Mouse (Mus musculus) ovary, adult 2 months (tissue): ENCODE results near the gene P3h3. TPM values are rescaled to one million over a fixed set of nuclear protein-coding genes. Genes with fewer than 3 reads are reported as not detected.

Experiments
- polyA plus RNA-seq: library from polyadenylated mRNA; depleted of rRNA; stranded (reverse); fragments of >200 nt; gene quantifications from 2 replicates; pipeline ENCODE4 v1.2.3, GENCODE M21; 2012; rRNA removed

P3h3 gene
- 99.7 and 118 TPM in 2 replicates for polyA plus RNA-seq

DNA sequence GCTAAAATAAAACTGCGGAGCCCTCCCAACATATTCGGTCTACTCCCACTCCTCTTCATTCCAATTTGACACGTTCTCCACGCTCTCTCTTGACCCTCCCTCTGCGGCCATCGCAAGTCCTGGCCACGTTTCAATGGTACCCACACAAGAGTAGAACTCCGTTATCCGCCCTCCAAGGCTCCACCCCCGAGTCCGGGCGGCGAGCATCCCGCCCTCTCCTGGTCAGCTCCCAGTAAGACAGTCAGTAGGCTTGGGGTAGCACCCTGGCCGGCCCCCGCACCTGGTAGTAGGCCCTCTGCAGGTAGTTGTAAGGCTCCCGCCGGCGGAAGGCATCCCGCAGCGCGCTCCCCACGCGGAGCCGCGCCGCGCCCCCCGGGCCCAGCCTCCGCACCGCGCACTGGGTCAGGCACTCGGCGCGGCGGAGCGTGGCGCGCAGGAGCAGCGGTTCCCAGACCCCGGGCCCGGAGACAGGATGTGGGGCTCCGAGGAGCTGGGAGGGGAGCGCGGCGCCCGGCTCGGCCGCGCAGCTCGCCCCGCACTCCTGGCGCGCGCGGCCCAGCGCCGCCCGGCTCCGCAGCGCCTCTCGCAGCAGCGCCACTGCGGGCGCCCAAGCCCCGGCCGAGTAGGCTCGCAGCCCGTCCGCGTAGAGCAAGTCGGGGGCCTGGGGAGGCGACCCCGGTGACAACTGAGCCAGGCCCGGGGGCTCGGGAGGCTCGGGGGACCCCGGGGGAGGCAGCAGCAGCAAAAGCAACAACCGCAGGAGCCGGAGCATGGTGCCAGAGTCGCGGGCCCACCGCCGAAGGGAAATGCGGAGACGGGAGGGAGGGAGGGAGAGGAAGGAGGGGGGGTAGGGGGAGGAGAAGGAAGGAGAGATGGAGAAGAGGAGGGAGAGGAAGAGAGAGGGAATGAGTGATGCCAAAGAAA is at the start of gene P3h3:
P3h3 (minus strand) TSS at position 837 of the 924 bp plus-strand sequence.

DNA sequence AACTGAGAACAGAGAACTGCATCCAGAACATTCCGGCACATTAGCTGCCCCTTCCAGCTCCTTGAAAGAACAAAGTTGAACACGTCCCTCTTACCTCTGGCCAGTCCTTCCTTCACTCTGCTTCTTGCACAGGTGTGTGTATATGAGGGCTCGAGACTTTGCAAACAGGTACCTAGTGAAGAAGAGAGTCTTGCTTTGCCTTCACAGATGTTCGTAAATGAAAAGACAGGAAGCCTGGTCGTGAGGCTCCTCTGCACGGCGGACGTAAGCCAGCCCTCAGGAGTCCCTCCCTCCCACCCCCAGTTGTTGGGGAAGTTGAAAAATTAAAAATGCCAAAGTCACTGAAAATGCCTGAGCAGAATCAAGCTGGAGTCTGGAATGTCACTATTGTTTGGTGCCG is 30.4 kb upstream of the P3h3 start, which contains the start of gene Cd4:
Cd4 (minus strand) TSS at position 236 of the 400 bp plus-strand sequence.

DNA sequence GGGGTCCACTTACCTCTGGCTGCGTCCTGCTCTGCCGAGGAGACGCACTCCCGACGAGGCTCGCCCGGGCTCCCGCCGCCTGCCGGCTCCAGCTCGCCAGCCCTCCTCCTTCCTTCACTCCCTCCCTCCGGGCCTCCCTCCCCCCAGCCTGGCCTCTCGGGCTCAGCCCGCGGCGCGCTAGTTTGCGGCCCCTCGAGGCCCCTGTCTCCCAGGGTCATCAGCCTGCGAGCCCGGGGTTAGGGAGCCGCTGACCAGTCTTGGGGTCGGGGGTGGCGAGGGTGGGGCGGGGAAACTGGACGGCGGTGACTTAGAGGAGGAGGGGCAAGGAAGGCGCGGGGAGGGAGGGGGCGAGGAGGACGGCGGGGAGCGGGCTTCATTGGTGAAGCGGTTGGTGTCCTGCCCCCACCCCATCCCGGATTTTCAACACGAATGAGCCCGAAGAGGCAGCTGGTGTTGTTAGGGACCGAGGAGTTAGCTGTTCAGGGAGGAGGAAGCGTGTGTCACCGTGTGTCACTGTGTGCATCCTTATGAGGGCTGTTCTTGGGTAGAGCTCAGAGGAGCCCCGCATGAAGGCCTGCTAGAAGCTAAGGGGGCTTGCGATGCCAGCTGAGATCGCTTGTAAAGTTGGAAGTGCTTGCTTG is 6.2 kb upstream of the P3h3 start, which contains the start of gene Gpr162:
Gpr162 (minus strand) TSS at position 326 of the 641 bp plus-strand sequence.

GRCm38 (mm10) chr6:124840241-124841167 is 17.0 kb downstream of the P3h3 start, which contains the start of gene Gnb3:
TSS of gene Gnb3 (minus strand) at chr6:124840275.

DNA sequence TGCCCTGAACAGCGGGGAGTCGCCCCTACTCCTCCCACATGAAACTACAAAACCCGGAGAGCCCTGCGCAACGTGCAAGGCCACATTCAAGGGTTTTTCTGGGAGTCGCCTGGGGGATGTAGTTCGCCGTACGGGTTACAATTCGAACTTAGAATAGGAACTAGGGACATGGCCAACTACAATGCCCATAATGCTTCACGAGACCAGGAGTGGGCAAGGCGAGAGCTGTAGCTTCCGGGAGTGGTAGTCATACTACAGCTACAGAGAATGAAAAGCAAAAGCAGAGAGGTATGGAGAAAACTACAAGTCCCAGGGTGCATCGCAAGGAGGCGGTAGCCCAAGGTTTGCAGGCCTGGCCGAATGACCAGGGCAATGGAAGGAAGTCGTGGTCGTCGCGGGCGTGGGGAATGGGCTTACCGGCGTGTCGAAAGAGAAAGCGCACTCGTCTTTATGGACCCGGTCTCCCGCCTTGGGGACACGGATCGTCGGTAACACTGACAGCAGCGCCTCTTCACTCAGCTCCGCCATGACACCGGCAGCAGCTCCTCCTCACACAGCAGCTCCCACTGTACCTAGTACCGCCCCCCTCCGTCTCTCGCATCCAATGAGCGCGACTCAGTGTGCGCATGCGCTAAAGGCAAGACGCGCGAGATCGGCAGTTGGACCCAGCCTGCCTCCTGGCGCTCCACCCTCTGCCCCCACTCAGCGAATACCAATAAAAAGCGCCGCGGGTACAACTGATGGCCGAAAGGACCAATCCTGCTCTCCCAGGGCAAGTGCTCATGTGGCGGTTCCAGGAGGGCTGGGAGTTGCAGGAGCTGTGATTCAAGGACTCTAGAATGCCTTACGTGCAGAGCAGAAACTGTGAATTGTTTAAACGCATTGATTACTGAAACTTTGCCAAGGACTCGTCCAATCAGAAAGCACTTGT is 28.4 kb downstream of the P3h3 start, which contains the start of the genes Usp5 and Cdca3:
Usp5 (minus strand) TSS at position 617 of the 931 bp plus-strand sequence.
Cdca3 (plus strand) TSS at position 680 of the 931 bp plus-strand sequence.

GRCm38 (mm10) chr6:124813933-124814332 is 43.6 kb downstream of the P3h3 start, which contains the start of gene Tpi1:
TSS of gene Tpi1 (minus strand) at chr6:124814296.

GRCm38 (mm10) chr6:124808358-124809012 is 49.1 kb downstream of the P3h3 start, which contains the start of gene Spsb2:
TSS of gene Spsb2 (plus strand) at chr6:124808661.

Other genes with a start within 250 kb of the P3h3 start
- 0.09 and 0.21 TPM in 2 replicates for gene C1s2, start 221.7 kb downstream of the P3h3 start, polyA plus RNA-seq
- gene Lpcat3, start 194.7 kb downstream of the P3h3 start, polyA plus RNA-seq, result 174 and 229 TPM in 2 replicates
- gene Emg1, start 145.6 kb downstream of the P3h3 start, polyA plus RNA-seq, result 43.9 and 53.5 TPM in 2 replicates
- gene Phb2, start 145.4 kb downstream of the P3h3 start, polyA plus RNA-seq, result 133 and 151 TPM in 2 replicates
- gene Ptpn6, start 119.0 kb downstream of the P3h3 start, polyA plus RNA-seq, result 15.2 and 17.3 TPM in 2 replicates
- 266 and 371 TPM in 2 replicates for gene Grcc10, start 116.4 kb downstream of the P3h3 start, polyA plus RNA-seq
- gene Gm45234, start 101.7 kb downstream of the P3h3 start, polyA plus RNA-seq, result not detected in 2 replicates
- gene Atn1, start 101.2 kb downstream of the P3h3 start, polyA plus RNA-seq, result 44.9 and 59.9 TPM in 2 replicates
- 10.6 and 11.5 TPM in 2 replicates for gene Eno2, start 88.1 kb downstream of the P3h3 start, polyA plus RNA-seq
- 9.0 and 11.7 TPM in 2 replicates for gene Lrrc23, start 78.0 kb downstream of the P3h3 start, polyA plus RNA-seq
- 27.7 and 31.4 TPM in 2 replicates for gene Spsb2, start 49.1 kb downstream of the P3h3 start, polyA plus RNA-seq
- gene Tpi1, start 43.5 kb downstream of the P3h3 start, polyA plus RNA-seq, result 353 and 433 TPM in 2 replicates
- 120 TPM in 2 replicates for gene Usp5, start 28.3 kb downstream of the P3h3 start, polyA plus RNA-seq
- gene Cdca3, start 28.2 kb downstream of the P3h3 start, polyA plus RNA-seq, result 20.9 and 42.3 TPM in 2 replicates
- gene Gnb3, start 17.5 kb downstream of the P3h3 start, polyA plus RNA-seq, result 0.98 and 1.0 TPM in 2 replicates
- gene Gpr162, start 6.2 kb upstream of the P3h3 start, polyA plus RNA-seq, result 3.2 and 3.4 TPM in 2 replicates
- gene Cd4, start 30.5 kb upstream of the P3h3 start, polyA plus RNA-seq, result 1.4 and 1.6 TPM in 2 replicates
- 8.3 and 8.4 TPM in 2 replicates for gene Lag3, start 54.0 kb upstream of the P3h3 start, polyA plus RNA-seq
- 2,014 and 3,023 TPM in 2 replicates for gene Ptms, start 62.4 kb upstream of the P3h3 start, polyA plus RNA-seq
- gene Mlf2, start 73.6 kb upstream of the P3h3 start, polyA plus RNA-seq, result 367 and 376 TPM in 2 replicates
- gene Cops7a, start 107.8 kb upstream of the P3h3 start, polyA plus RNA-seq, result 232 and 278 TPM in 2 replicates
- 5.2 and 10.1 TPM in 2 replicates for gene Pianp, start 138.9 kb upstream of the P3h3 start, polyA plus RNA-seq
- gene Zfp384, start 151.4 kb upstream of the P3h3 start, polyA plus RNA-seq, result 70.1 and 85.2 TPM in 2 replicates
- 48.6 and 50.5 TPM in 2 replicates for gene Ing4, start 182.0 kb upstream of the P3h3 start, polyA plus RNA-seq
- gene Acrbp, start 191.9 kb upstream of the P3h3 start, polyA plus RNA-seq, result 18.8 and 27.3 TPM in 2 replicates
- gene Lpar5, start 210.2 kb upstream of the P3h3 start, polyA plus RNA-seq, result 5.5 and 5.9 TPM in 2 replicates
- 118 and 161 TPM in 2 replicates for gene Chd4, start 238.2 kb upstream of the P3h3 start, polyA plus RNA-seq